Mouse (Mus musculus) midbrain, embryonic 12.5 days (tissue): ENCODE data around the gene Nipsnap1. TPM values are rescaled to one million over a fixed set of nuclear protein-coding genes. Genes with fewer than 3 reads are reported as not detected.
A peak's percentile ranks its signal among the peaks of the same experiment; 100 is the strongest.

Experiments
- ATAC-seq: fragments of 200-750 bp; cut with Nextera tagmentation; 2 replicates; pipeline ENCODE4 v1.8.0; 2017; ENCODE audit warnings: low read depth, moderate TSS enrichment, moderate library complexity; ENCODE audit not compliant: low FRiP score
- H3K27ac ChIP-seq: fragments of 300-500 bp; sonication (generic); replicated peaks from 2 replicates; pipeline ENCODE4 v1.5.1; 2016; ENCODE audit warnings: mild to moderate bottlenecking
- H3K27me3 ChIP-seq: fragments of 300-500 bp; sonication (generic); 2 replicates; pipeline ENCODE4 v1.6.1; 2016; ENCODE audit warnings: mild to moderate bottlenecking
- H3K36me3 ChIP-seq: fragments of 300-500 bp; sonication (generic); 2 replicates; pipeline ENCODE4 v1.6.1; 2016
- H3K4me1 ChIP-seq: fragments of 300-500 bp; sonication (generic); 2 replicates; pipeline ENCODE4 v1.6.1; 2016
- H3K4me2 ChIP-seq: fragments of 300-500 bp; sonication (generic); replicated peaks from 2 replicates; pipeline ENCODE4 v1.6.1; 2016; ENCODE audit warnings: mild to moderate bottlenecking, moderate library complexity
- H3K4me3 ChIP-seq: fragments of 300-500 bp; sonication (generic); 2 replicates; pipeline ENCODE4 v1.5.1; 2016; ENCODE audit warnings: mild to moderate bottlenecking
- H3K9ac ChIP-seq: fragments of 300-500 bp; sonication (generic); replicated peaks from 2 replicates; pipeline ENCODE4 v1.6.1; 2016; ENCODE audit warnings: mild to moderate bottlenecking, moderate library complexity
- H3K9me3 ChIP-seq: fragments of 300-500 bp; sonication (generic); 2 replicates; pipeline ENCODE4 v1.6.1; 2016; ENCODE audit warnings: mild to moderate bottlenecking
- WGBS: fragments of 180-500 bp; shearing (Covaris S2); methylation state at CpG from one replicate; pipeline ENCODE4 v1.1.7; 2016; 5-methylcytosine and 5-hydroxymethylcytosine counted together
- polyA plus RNA-seq: library from polyadenylated mRNA; unstranded; fragments of >200 nt; fragmentation: Nextera tagmentation; extraction: Ambion mirVana; gene quantifications from 2 replicates; pipeline ENCODE4 v1.2.1, GENCODE M21; 2016

Gene Nipsnap1
- polyA plus RNA-seq, 1 experiment from 2014 or later = 95.8 TPM

GRCm38 (mm10) chr11:4848483-4849248 lies 25.1 kb upstream of the Nipsnap1 start:
- 2% methylated on average over 50 of the region's 50 CpGs for WGBS
- Histone ChIP-seq H3K36me3 (no peaks in the 10 kb centered on the region; the same call in 1 of the 2 replicates), H3K27ac (peak overlapping the region; percentile 85), H3K4me1 (peaks cover 16% of the 10 kb centered on the region), H3K9me3 (no peaks in the 10 kb centered on the region), H3K27me3 (no peaks in the 10 kb centered on the region), H3K9ac (peak overlapping the region; percentile 95), H3K4me3 (peak overlapping the region; percentile 98), H3K4me2 (peak overlapping the region; percentile 74)
- ATAC-seq = peak; percentile 69

GRCm38 (mm10) chr11:4849258-4849943 lies 24.4 kb upstream of the Nipsnap1 start, which contains the start of gene Nf2:
TSS of gene Nf2 (minus strand) at chr11:4849536.
- peak within 1 kb of the TSS; percentile 85 for H3K27ac ChIP-seq
- peaks cover 16% of the 10 kb centered on the region for H3K4me1 ChIP-seq
- H3K36me3 ChIP-seq = no peaks in the 10 kb centered on the region; the same call in 1 of the 2 replicates
- H3K4me3 ChIP-seq = peak within 1 kb of the TSS; percentile 98
- peak within 1 kb of the TSS; percentile 74 for H3K4me2 ChIP-seq
- no peaks in the 10 kb centered on the region for H3K9me3 ChIP-seq
- WGBS = under 1% methylated on average over 60 of the region's 60 CpGs
- no peaks in the 10 kb centered on the region for H3K27me3 ChIP-seq
- peak within 1 kb of the TSS; percentile 95 for H3K9ac ChIP-seq
- peak; percentile 99 for ATAC-seq

GRCm38 (mm10) chr11:4850404-4850803 lies 23.3 kb upstream of the Nipsnap1 start:
- no peak overlapping the region for H3K9ac ChIP-seq
- H3K27ac ChIP-seq = no peak overlapping the region
- no peaks in the 10 kb centered on the region for H3K27me3 ChIP-seq
- H3K4me1 ChIP-seq = peaks cover 16% of the 10 kb centered on the region
- H3K4me3 ChIP-seq = no peak overlapping the region
- 92% methylated on average over 2 of the region's 2 CpGs for WGBS
- H3K4me2 ChIP-seq = no peak overlapping the region
- no peaks in the 10 kb centered on the region; the same call in 1 of the 2 replicates for H3K36me3 ChIP-seq
- no peak for ATAC-seq
- no peaks in the 10 kb centered on the region for H3K9me3 ChIP-seq

GRCm38 (mm10) chr11:4853021-4853420 lies 20.7 kb upstream of the Nipsnap1 start:
- Histone ChIP-seq H3K4me2 (no peak overlapping the region), H3K4me3 (no peak overlapping the region), H3K36me3 (no peaks in the 10 kb centered on the region), H3K27me3 (no peaks in the 10 kb centered on the region), H3K4me1 (peaks cover 2% of the 10 kb centered on the region), H3K9me3 (no peaks in the 10 kb centered on the region), H3K9ac (no peak overlapping the region), H3K27ac (no peak overlapping the region)
- no peak for ATAC-seq

- no peaks in the 10 kb centered on the region for H3K27me3 ChIP-seq
- no peak overlapping the region for H3K4me2 ChIP-seq
- ATAC-seq = no peak
- no peaks in the 10 kb centered on the region for H3K4me1 ChIP-seq
- WGBS = 91% methylated on average over 5 of the region's 5 CpGs
- H3K9me3 ChIP-seq = no peaks in the 10 kb centered on the region
- H3K9ac ChIP-seq = no peak overlapping the region
- H3K36me3 ChIP-seq = no peaks in the 10 kb centered on the region
- no peak overlapping the region for H3K27ac ChIP-seq
- no peak overlapping the region for H3K4me3 ChIP-seq
These were observed 19.6 kb upstream of the Nipsnap1 start for GRCm38 (mm10) chr11:4854181-4854580.

GRCm38 (mm10) chr11:4858416-4858815 lies 15.3 kb upstream of the Nipsnap1 start:
- WGBS = 64% methylated on average over 2 of the region's 2 CpGs
- H3K27ac ChIP-seq = no peak overlapping the region
- no peaks in the 10 kb centered on the region; the same call in 1 of the 2 replicates for H3K4me1 ChIP-seq
- H3K4me3 ChIP-seq = no peak overlapping the region
- H3K9ac ChIP-seq = no peak overlapping the region
- H3K4me2 ChIP-seq = no peak overlapping the region
- no peaks in the 10 kb centered on the region for H3K36me3 ChIP-seq
- no peak for ATAC-seq
- no peaks in the 10 kb centered on the region for H3K9me3 ChIP-seq
- H3K27me3 ChIP-seq = no peaks in the 10 kb centered on the region

GRCm38 (mm10) chr11:4860986-4861385 lies 12.8 kb upstream of the Nipsnap1 start:
- H3K27me3 ChIP-seq = no peaks in the 10 kb centered on the region
- 65% methylated on average over 1 of the region's 1 CpGs for WGBS
- no peak for ATAC-seq

GRCm38 (mm10) chr11:4861816-4862604 lies 11.7 kb upstream of the Nipsnap1 start:
- H3K36me3 ChIP-seq = no peaks in the 10 kb centered on the region
- no peaks in the 10 kb centered on the region for H3K27me3 ChIP-seq
- no peaks in the 10 kb centered on the region for H3K9me3 ChIP-seq
- WGBS = 58% methylated on average over 11 of the region's 11 CpGs
- ATAC-seq = no peak
- no peak overlapping the region for H3K4me3 ChIP-seq
- H3K4me2 ChIP-seq = no peak overlapping the region
- H3K27ac ChIP-seq = no peak overlapping the region
- no peak overlapping the region for H3K9ac ChIP-seq
- no peaks in the 10 kb centered on the region; the same call in 1 of the 2 replicates for H3K4me1 ChIP-seq

More at GRCm38 (mm10) chr11:4860986-4861385, 12.8 kb upstream of the Nipsnap1 start:
- Histone ChIP-seq H3K36me3 (no peaks in the 10 kb centered on the region), H3K4me2 (no peak overlapping the region), H3K9me3 (no peaks in the 10 kb centered on the region), H3K27ac (no peak overlapping the region), H3K9ac (no peak overlapping the region), H3K4me1 (no peaks in the 10 kb centered on the region; the same call in 1 of the 2 replicates), H3K4me3 (no peak overlapping the region)

GRCm38 (mm10) chr11:4862730-4863129 lies 11.0 kb upstream of the Nipsnap1 start:
- Histone ChIP-seq H3K36me3 (no peaks in the 10 kb centered on the region), H3K4me3 (no peak overlapping the region), H3K4me2 (no peak overlapping the region), H3K4me1 (no peaks in the 10 kb centered on the region; the same call in 1 of the 2 replicates), H3K9ac (no peak overlapping the region), H3K27ac (no peak overlapping the region), H3K9me3 (no peaks in the 10 kb centered on the region), H3K27me3 (no peaks in the 10 kb centered on the region)
- WGBS = 91% methylated on average over 1 of the region's 1 CpGs
- ATAC-seq = no peak

- Histone ChIP-seq H3K36me3 (no peaks in the 10 kb centered on the region), H3K27ac (no peak overlapping the region), H3K4me3 (no peak overlapping the region), H3K27me3 (no peaks in the 10 kb centered on the region), H3K9me3 (no peaks in the 10 kb centered on the region), H3K4me1 (no peaks in the 10 kb centered on the region; the same call in 1 of the 2 replicates), H3K4me2 (no peak overlapping the region), H3K9ac (no peak overlapping the region)
- WGBS = 36% methylated on average over 10 of the region's 10 CpGs
- no peak for ATAC-seq
These were observed 8.0 kb upstream of the Nipsnap1 start for GRCm38 (mm10) chr11:4865645-4866251.

- peaks cover 13% of the 10 kb centered on the region for H3K36me3 ChIP-seq
- H3K9ac ChIP-seq = peak overlapping the region; percentile 77
- H3K27me3 ChIP-seq = no peaks in the 10 kb centered on the region
- peak overlapping the region; percentile 83 for H3K4me3 ChIP-seq
- peak overlapping the region; percentile 85 for H3K4me2 ChIP-seq
- H3K27ac ChIP-seq = no peak overlapping the region; the same call in 1 of the 2 replicates
- 7% methylated on average over 10 of the region's 10 CpGs for WGBS
- peak; percentile 44 for ATAC-seq
- no peaks in the 10 kb centered on the region for H3K9me3 ChIP-seq
- peaks cover 11% of the 10 kb centered on the region for H3K4me1 ChIP-seq
These were observed 800 bp downstream of the Nipsnap1 start for GRCm38 (mm10) chr11:4874551-4874950.
